Mouse (Mus musculus) MEL (cell line): ENCODE results near the gene Ube2z. TPM values are rescaled to one million over a fixed set of nuclear protein-coding genes. Genes with fewer than 3 reads are reported as not detected.

Experiments
- DNase-seq: peaks from one replicate; pipeline ENCODE4 v3.0.0; 2011; ENCODE audit warnings: low read depth, low spot score
- H3K27ac ChIP-seq: 2 replicates; pipeline ENCODE4 v1.5.1; 2012; ENCODE audit warnings: low read depth, mild to moderate bottlenecking, control low read depth, low read length, moderate library complexity; ENCODE audit not compliant: control insufficient read depth
- H3K27me3 ChIP-seq, 2 experiments: fragments of 150-350 bp in 1 of 2; sonication (generic) in 1 of 2; 2 replicates each; pipeline ENCODE4 v1.6.1; 2012; ENCODE audit warnings: low read length in 2 of 2, mild to moderate bottlenecking in 2 of 2, improper control_type of control experiment in 1 of 2, moderate library complexity in 1 of 2; ENCODE audit not compliant: insufficient read depth in 2 of 2, control insufficient read depth in 1 of 2
- H3K36me3 ChIP-seq, 2 experiments: 2 replicates each; pipeline ENCODE4 v1.6.1; 2012 to 2014; ENCODE audit warnings: low read length in 2 of 2, improper control_type of control experiment in 1 of 2, inconsistent platforms in 1 of 2, mild to moderate bottlenecking in 1 of 2; ENCODE audit not compliant: insufficient read depth in 2 of 2, control insufficient read depth in 1 of 2
- H3K4me1 ChIP-seq, 2 experiments: fragments of 150-350 bp in 1 of 2; sonication (generic) in 1 of 2; 2 replicates each; pipeline ENCODE4 v1.6.1; 2012; ENCODE audit warnings: low read length in 2 of 2, improper control_type of control experiment in 1 of 2, mild to moderate bottlenecking in 1 of 2; ENCODE audit not compliant: insufficient read depth in 2 of 2, control insufficient read depth in 1 of 2
- H3K4me3 ChIP-seq, 2 experiments: fragments of 150-350 bp in 1 of 2; sonication (generic) in 1 of 2; 2 replicates each; pipeline ENCODE4 v1.5.1; 2012; ENCODE audit warnings: low read depth in 2 of 2, low read length in 2 of 2, mild to moderate bottlenecking in 2 of 2, moderate library complexity in 2 of 2, control low read depth in 1 of 2, improper control_type of control experiment in 1 of 2; ENCODE audit not compliant: control insufficient read depth in 1 of 2, insufficient read depth in 1 of 2
- H3K79me2 ChIP-seq: 2 replicates; pipeline ENCODE4 v1.6.1; 2012; ENCODE audit warnings: mild to moderate bottlenecking, low read length, moderate library complexity; ENCODE audit not compliant: control insufficient read depth, poor library complexity, insufficient read depth
- H3K9ac ChIP-seq: 2 replicates; pipeline ENCODE4 v1.6.1; 2012; ENCODE audit warnings: low read depth, mild to moderate bottlenecking, control low read depth, low read length, moderate library complexity; ENCODE audit not compliant: control insufficient read depth, poor library complexity, severe bottlenecking
- H3K9me3 ChIP-seq: fragments of 150-350 bp; sonication (generic); replicated peaks from 2 replicates; pipeline ENCODE4 v1.6.1; 2012; ENCODE audit warnings: mild to moderate bottlenecking, low read length, improper control_type of control experiment, moderate library complexity; ENCODE audit not compliant: insufficient read depth
- E2F4 ChIP-seq: IDR thresholded peaks from 2 replicates; pipeline ENCODE4 v1.6.1; 2011; ENCODE audit warnings: low read depth, low read length, improper control_type of control experiment, borderline replicate concordance
- ELF1 ChIP-seq: IDR thresholded peaks from 2 replicates; pipeline ENCODE4 v1.6.1; 2014; ENCODE audit warnings: low read depth, mild to moderate bottlenecking, inconsistent platforms, low read length, improper control_type of control experiment, moderate library complexity
- GATA1 ChIP-seq: IDR thresholded peaks from 2 replicates; pipeline ENCODE4 v1.6.1; 2011; ENCODE audit warnings: low read depth, low read length, improper control_type of control experiment
- KAT2A ChIP-seq: conservative IDR thresholded peaks from 2 replicates; pipeline ENCODE4 v1.6.1; 2012; ENCODE audit warnings: low read depth, low read length, improper control_type of control experiment, inconsistent platforms
- MAFK ChIP-seq: IDR thresholded peaks from 2 replicates; pipeline ENCODE4 v1.6.1; 2011; ENCODE audit warnings: low read depth, mild to moderate bottlenecking, low read length, improper control_type of control experiment, borderline replicate concordance
- NRF1 ChIP-seq: IDR thresholded peaks from 2 replicates; pipeline ENCODE4 v1.6.1; 2014; ENCODE audit warnings: low read depth, mild to moderate bottlenecking, inconsistent platforms, low read length, improper control_type of control experiment, moderate library complexity; ENCODE audit not compliant: poor library complexity, insufficient read depth, severe bottlenecking
- POLR2A ChIP-seq, 2 experiments: IDR thresholded peaks; 2 replicates each; pipeline ENCODE4 v1.6.1; 2011 to 2012; ENCODE audit warnings: low read length in 2 of 2, mild to moderate bottlenecking in 2 of 2, control low read depth in 1 of 2, improper control_type of control experiment in 1 of 2, low read depth in 1 of 2, moderate library complexity in 1 of 2; ENCODE audit not compliant: control insufficient read depth in 1 of 2, insufficient read depth in 1 of 2, poor library complexity in 1 of 2
- RCOR1 ChIP-seq: IDR thresholded peaks from 2 replicates; pipeline ENCODE4 v1.6.1; 2012; ENCODE audit warnings: low read depth, mild to moderate bottlenecking, inconsistent platforms, low read length, improper control_type of control experiment
- SIN3A ChIP-seq: IDR thresholded peaks from 2 replicates; pipeline ENCODE4 v1.6.1; 2012; ENCODE audit warnings: low read length, improper control_type of control experiment, inconsistent platforms
- TCF12 ChIP-seq: IDR thresholded peaks from 2 replicates; pipeline ENCODE4 v1.6.1; 2014; ENCODE audit warnings: low read depth, mild to moderate bottlenecking, inconsistent platforms, low read length, improper control_type of control experiment, moderate library complexity
- USF2 ChIP-seq, 2 experiments: IDR thresholded peaks; 2 replicates each; pipeline ENCODE4 v1.6.1; 2011 to 2012; ENCODE audit warnings: improper control_type of control experiment in 2 of 2, low read length in 2 of 2, borderline replicate concordance in 1 of 2, inconsistent platforms in 1 of 2, low read depth in 1 of 2, mild to moderate bottlenecking in 1 of 2; ENCODE audit not compliant: insufficient read depth in 1 of 2
- ZC3H11A ChIP-seq: IDR thresholded peaks from 2 replicates; pipeline ENCODE4 v1.6.1; 2012; ENCODE audit warnings: low read depth, mild to moderate bottlenecking, inconsistent platforms, low read length, improper control_type of control experiment
- ZMIZ1 ChIP-seq: IDR thresholded peaks from 2 replicates; pipeline ENCODE4 v1.6.1; 2012; ENCODE audit warnings: low read depth, mild to moderate bottlenecking, inconsistent platforms, low read length, improper control_type of control experiment, moderate library complexity
- polyA plus RNA-seq, 2 experiments: library from polyadenylated mRNA; stranded (reverse) in 1 of 2; unstranded in 1 of 2; fragments of >175 nt in 1 of 2; fragments of >200 nt in 1 of 2; gene quantifications; 2 replicates each; pipeline versions ENCODE4 v1.2.1 to v1.2.4; 2012; ENCODE audit warnings: low replicate concordance in 2 of 2, low read depth in 1 of 2; ENCODE audit not compliant: insufficient read length in 2 of 2, insufficient read depth in 1 of 2, missing spikeins in 1 of 2
- total RNA-seq: library from RNA; depleted of rRNA; stranded (reverse); fragments of 300-350 nt; gene quantifications from 2 replicates; pipeline ENCODE4 v1.2.3, GENCODE M21; 2012

Ube2z gene
- total and polyA plus RNA-seq, 3 experiments = 56.8 to 58.5 TPM; not detected in 1

GRCm38 (mm10) chr11:96064521-96065214 is 520 bp downstream of the Ube2z start (continued):
- no peak for TF ChIP-seq ZC3H11A

- Histone ChIP-seq H3K36me3 (peaks cover 11 to 61% of the 10 kb centered on the region in 2 experiments), H3K9ac (no peak overlapping the region)
- no peak for DNase-seq
Measured at GRCm38 (mm10) chr11:96058309-96058708, 6.9 kb downstream of the Ube2z start.

DNA sequence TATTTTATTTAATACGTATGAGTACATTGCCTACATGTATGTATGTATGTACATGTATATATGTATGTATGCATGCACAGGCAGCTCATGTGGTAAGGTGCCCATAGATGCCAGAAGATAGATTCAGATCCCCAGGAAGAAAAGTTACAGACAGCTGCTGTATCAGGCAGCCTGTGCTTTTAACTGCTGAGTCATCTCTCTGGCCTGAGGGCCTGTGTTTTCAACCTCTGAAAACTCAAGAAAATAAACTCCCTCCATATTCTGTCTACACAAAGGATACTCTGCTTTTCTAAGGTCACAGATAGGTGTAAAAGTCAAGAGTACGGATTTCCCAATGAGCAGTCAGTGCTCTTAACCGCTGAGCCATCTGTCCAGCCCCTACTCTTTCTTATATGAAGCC is 14.3 kb downstream of the Ube2z start:
- Histone ChIP-seq H3K9me3 (no peaks in the 10 kb centered on the region), H3K36me3 (peaks cover 16 to 53% of the 10 kb centered on the region in 2 experiments), H3K9ac (no peak overlapping the region; the same call in 1 of the 2 replicates), H3K27me3 (no peaks in the 10 kb centered on the region), H3K4me3 (no peak overlapping the region), H3K79me2 (no peaks in the 10 kb centered on the region), H3K27ac (no peak overlapping the region), H3K4me1 (peaks cover 5 to 9% of the 10 kb centered on the region in 2 experiments; a peak in 3 of 4 replicates)
- no peak for TF ChIP-seq TCF12
- TF ChIP-seq MAFK = peak; percentile 62; the same call in 1 of the 2 replicates
- peak; percentile 34 for DNase-seq

More at GRCm38 (mm10) chr11:96058309-96058708, 6.9 kb downstream of the Ube2z start:
- Histone ChIP-seq H3K9me3 (no peaks in the 10 kb centered on the region), H3K27ac (no peak overlapping the region), H3K27me3 (no peaks in the 10 kb centered on the region), H3K4me3 (no peak overlapping the region), H3K79me2 (peaks cover 14% of the 10 kb centered on the region), H3K4me1 (peaks cover 3 to 4% of the 10 kb centered on the region in 2 experiments; a peak in 3 of 4 replicates)
- TF ChIP-seq NRF1 = no peak
- TF ChIP-seq USF2 (IDR thresholded peaks at IDR 0.05; ENCODE audit: borderline replicate concordance in 1 of 2, insufficient read depth in 1 of 2, low read depth in 1 of 2, low read length in 2 of 2) = no peak
- TF ChIP-seq E2F4 = no peak
- no peak for TF ChIP-seq ZMIZ1
- no peak for TF ChIP-seq SIN3A
- TF ChIP-seq GATA1 = no peak
- TF ChIP-seq RCOR1 = no peak
- TF ChIP-seq POLR2A (IDR thresholded peaks at IDR 0.05; ENCODE audit: control insufficient read depth in 1 of 2, insufficient read depth in 1 of 2, low read depth in 1 of 2, low read length in 2 of 2, poor library complexity in 1 of 2) = no peak
- no peak for TF ChIP-seq KAT2A
- no peak for TF ChIP-seq ELF1
